Mouse (Mus musculus) neural tube, embryonic 13.5 days (tissue): ENCODE results near the gene Stil. TPM values are rescaled to one million over a fixed set of nuclear protein-coding genes. Genes with fewer than 3 reads are reported as not detected.
A peak's percentile ranks its signal among the peaks of the same experiment; 100 is the strongest.

Experiments used
- ATAC-seq: fragments of 200-750 bp; cut with Nextera tagmentation; 2 replicates; pipeline ENCODE4 v1.8.0; 2017; ENCODE audit warnings: low read depth, mild to moderate bottlenecking, moderate TSS enrichment, moderate library complexity
- H3K27ac ChIP-seq: fragments of 300-500 bp; sonication (generic); replicated peaks from 2 replicates; pipeline ENCODE4 v1.5.1; 2015; ENCODE audit warnings: moderate library complexity, mild to moderate bottlenecking, inconsistent platforms
- H3K27me3 ChIP-seq: fragments of 300-500 bp; sonication (generic); 2 replicates; pipeline ENCODE4 v1.6.1; 2015; ENCODE audit warnings: mild to moderate bottlenecking, inconsistent platforms
- H3K36me3 ChIP-seq: fragments of 300-500 bp; sonication (generic); 2 replicates; pipeline ENCODE4 v1.6.1; 2015; ENCODE audit warnings: mild to moderate bottlenecking, inconsistent platforms
- H3K4me1 ChIP-seq: fragments of 300-500 bp; sonication (generic); replicated peaks from 2 replicates; pipeline ENCODE4 v1.6.1; 2015; ENCODE audit warnings: inconsistent platforms
- H3K4me2 ChIP-seq: fragments of 300-500 bp; sonication (generic); 2 replicates; pipeline ENCODE4 v1.6.1; 2015; ENCODE audit warnings: inconsistent platforms, mild to moderate bottlenecking, moderate library complexity
- H3K4me3 ChIP-seq: fragments of 300-500 bp; sonication (generic); 2 replicates; pipeline ENCODE4 v1.5.1; 2015; ENCODE audit warnings: mild to moderate bottlenecking, inconsistent platforms
- H3K9ac ChIP-seq: fragments of 300-500 bp; sonication (generic); 2 replicates; pipeline ENCODE4 v1.6.1; 2015; ENCODE audit warnings: moderate library complexity, mild to moderate bottlenecking, inconsistent platforms
- H3K9me3 ChIP-seq: fragments of 300-500 bp; sonication (generic); 2 replicates; pipeline ENCODE4 v1.6.1; 2016; ENCODE audit warnings: inconsistent platforms
- WGBS: fragments of 180-500 bp; shearing (Covaris S2); methylation state at CpG from one replicate; pipeline ENCODE4 v1.1.7; 2015; 5-methylcytosine and 5-hydroxymethylcytosine counted together
- polyA plus RNA-seq: library from polyadenylated mRNA; unstranded; fragments of >200 nt; fragmentation: Nextera tagmentation; extraction: Ambion mirVana; gene quantifications from 2 replicates; pipeline ENCODE4 v1.2.1, GENCODE M21; 2015

Stil gene
- polyA plus RNA-seq, 1 experiment from 2014 or later: 1.9 TPM

GRCm38 (mm10) chr4:115051245-115051644, 51.3 kb downstream of the Stil start:
- no peak overlapping the region for H3K27ac ChIP-seq
- peaks cover 7% of the 10 kb centered on the region for H3K4me1 ChIP-seq
- no peaks in the 10 kb centered on the region for H3K9me3 ChIP-seq
- H3K27me3 ChIP-seq: peaks cover 90% of the 10 kb centered on the region
- H3K4me3 ChIP-seq: no peak overlapping the region
- H3K4me2 ChIP-seq: no peak overlapping the region
- ATAC-seq: no peak
- 70% methylated on average over 5 of the region's 5 CpGs for WGBS
- no peaks in the 10 kb centered on the region for H3K36me3 ChIP-seq
- H3K9ac ChIP-seq: no peak overlapping the region

GRCm38 (mm10) chr4:115052343-115053005, 52.5 kb downstream of the Stil start:
- Histone ChIP-seq H3K4me3 (peak overlapping the region; percentile 22), H3K9ac (no peak overlapping the region), H3K36me3 (no peaks in the 10 kb centered on the region), H3K27ac (no peak overlapping the region), H3K4me1 (peaks cover 19% of the 10 kb centered on the region), H3K9me3 (no peaks in the 10 kb centered on the region), H3K4me2 (peak overlapping the region; percentile 40), H3K27me3 (peaks cover 97% of the 10 kb centered on the region)
- WGBS: under 1% methylated on average over 36 of the region's 36 CpGs
- ATAC-seq: 0 out of 2 replicates have a peak, but pooled peaks have one; percentile 36

- Histone ChIP-seq H3K4me3 (no peak overlapping the region), H3K9me3 (no peaks in the 10 kb centered on the region), H3K4me2 (no peak overlapping the region), H3K9ac (no peak overlapping the region), H3K4me1 (peaks cover 22% of the 10 kb centered on the region), H3K36me3 (no peaks in the 10 kb centered on the region), H3K27me3 (peaks cover 98% of the 10 kb centered on the region), H3K27ac (no peak overlapping the region)
- 8% methylated on average over 2 of the region's 2 CpGs for WGBS
- ATAC-seq: no peak
These were observed 55.1 kb downstream of the Stil start for GRCm38 (mm10) chr4:115055044-115055443.

GRCm38 (mm10) chr4:115055691-115056090, 55.7 kb downstream of the Stil start:
- no peak for ATAC-seq
- H3K27me3 ChIP-seq: peaks cover 98% of the 10 kb centered on the region
- H3K4me3 ChIP-seq: no peak overlapping the region
- WGBS: 15% methylated on average over 3 of the region's 3 CpGs
- H3K9ac ChIP-seq: no peak overlapping the region
- no peaks in the 10 kb centered on the region for H3K9me3 ChIP-seq
- 0 out of 2 replicates have a peak overlapping the region, but pooled peaks have one; percentile 65 for H3K27ac ChIP-seq
- peaks cover 22% of the 10 kb centered on the region for H3K4me1 ChIP-seq
- H3K36me3 ChIP-seq: no peaks in the 10 kb centered on the region
- peak overlapping the region; percentile 47 for H3K4me2 ChIP-seq

GRCm38 (mm10) chr4:115056371-115056920, 56.5 kb downstream of the Stil start, which contains the start of gene Tal1:
Gene Tal1, plus strand, starts transcription at chr4:115056426.
- H3K36me3 ChIP-seq: no peaks in the 10 kb centered on the region
- peaks cover 22% of the 10 kb centered on the region for H3K4me1 ChIP-seq
- peak within 1 kb of the TSS; percentile 47 for H3K4me2 ChIP-seq
- H3K4me3 ChIP-seq: peak within 1 kb of the TSS; percentile 30
- peak within 1 kb of the TSS; percentile 65 for H3K27ac ChIP-seq
- H3K9me3 ChIP-seq: no peaks in the 10 kb centered on the region
- H3K27me3 ChIP-seq: peaks cover 98% of the 10 kb centered on the region
- under 1% methylated on average over 60 of the region's 60 CpGs for WGBS
- H3K9ac ChIP-seq: peak within 1 kb of the TSS; percentile 49
- peak; percentile 41 for ATAC-seq

GRCm38 (mm10) chr4:115056921-115057673, 57.1 kb downstream of the Stil start:
- H3K4me3 ChIP-seq: peak overlapping the region; percentile 30
- peaks cover 22% of the 10 kb centered on the region for H3K4me1 ChIP-seq
- no peaks in the 10 kb centered on the region for H3K9me3 ChIP-seq
- peak overlapping the region; percentile 47 for H3K4me2 ChIP-seq
- WGBS: under 1% methylated on average over 48 of the region's 48 CpGs
- peak overlapping the region; percentile 49 for H3K9ac ChIP-seq
- peaks cover 98% of the 10 kb centered on the region for H3K27me3 ChIP-seq
- peak overlapping the region; percentile 65 for H3K27ac ChIP-seq
- ATAC-seq: peak; percentile 52
- H3K36me3 ChIP-seq: no peaks in the 10 kb centered on the region

GRCm38 (mm10) chr4:115057674-115058316, 57.8 kb downstream of the Stil start:
- no peak; the same call in 1 of the 2 replicates for ATAC-seq
- peaks cover 21% of the 10 kb centered on the region for H3K4me1 ChIP-seq
- peak overlapping the region; percentile 49 for H3K9ac ChIP-seq
- under 1% methylated on average over 33 of the region's 33 CpGs for WGBS
- H3K27ac ChIP-seq: peak overlapping the region; percentile 65
- H3K27me3 ChIP-seq: peaks cover 98% of the 10 kb centered on the region
- peak overlapping the region; percentile 30 for H3K4me3 ChIP-seq
- H3K36me3 ChIP-seq: no peaks in the 10 kb centered on the region
- H3K9me3 ChIP-seq: no peaks in the 10 kb centered on the region
- 0 out of 2 replicates have a peak overlapping the region, but pooled peaks have one; percentile 22 for H3K4me2 ChIP-seq

GRCm38 (mm10) chr4:115058317-115058761, 58.4 kb downstream of the Stil start:
- H3K27me3 ChIP-seq: peaks cover 98% of the 10 kb centered on the region
- 0 out of 2 replicates have a peak overlapping the region, but pooled peaks have one; percentile 49 for H3K9ac ChIP-seq
- H3K36me3 ChIP-seq: no peaks in the 10 kb centered on the region
- H3K9me3 ChIP-seq: no peaks in the 10 kb centered on the region
- H3K4me1 ChIP-seq: peaks cover 25% of the 10 kb centered on the region
- 0 out of 2 replicates have a peak overlapping the region, but pooled peaks have one; percentile 65 for H3K27ac ChIP-seq
- under 1% methylated on average over 20 of the region's 20 CpGs for WGBS
- peak overlapping the region; percentile 30 for H3K4me3 ChIP-seq
- ATAC-seq: no peak
- H3K4me2 ChIP-seq: peak overlapping the region; percentile 22

- no peaks in the 10 kb centered on the region for H3K36me3 ChIP-seq
- no peaks in the 10 kb centered on the region for H3K9me3 ChIP-seq
- peak overlapping the region; percentile 30 for H3K4me3 ChIP-seq
- H3K4me2 ChIP-seq: peak overlapping the region; percentile 22
- peaks cover 32% of the 10 kb centered on the region for H3K4me1 ChIP-seq
- ATAC-seq: no peak
- H3K27ac ChIP-seq: 0 out of 2 replicates have a peak overlapping the region, but pooled peaks have one; percentile 47
- H3K9ac ChIP-seq: no peak overlapping the region; the same call in 1 of the 2 replicates
- WGBS: under 1% methylated on average over 23 of the region's 23 CpGs
- peaks cover 98% of the 10 kb centered on the region for H3K27me3 ChIP-seq
These were observed 59.1 kb downstream of the Stil start for GRCm38 (mm10) chr4:115058871-115059590.

GRCm38 (mm10) chr4:115059871-115060270, 59.9 kb downstream of the Stil start:
- WGBS: 4% methylated on average over 12 of the region's 12 CpGs
- H3K9ac ChIP-seq: no peak overlapping the region
- H3K27ac ChIP-seq: no peak overlapping the region

GRCm38 (mm10) chr4:115060753-115061152, 60.8 kb downstream of the Stil start:
- no peak overlapping the region for H3K9ac ChIP-seq
- H3K4me1 ChIP-seq: peaks cover 32% of the 10 kb centered on the region
- H3K4me2 ChIP-seq: peak overlapping the region; percentile 1
- no peaks in the 10 kb centered on the region for H3K9me3 ChIP-seq
- H3K27ac ChIP-seq: no peak overlapping the region
- no peak for ATAC-seq
- 8% methylated on average over 3 of the region's 3 CpGs for WGBS
- H3K27me3 ChIP-seq: peaks cover 98% of the 10 kb centered on the region
- no peaks in the 10 kb centered on the region for H3K36me3 ChIP-seq
- H3K4me3 ChIP-seq: peak overlapping the region; percentile 23; the same call in 1 of the 2 replicates

More at GRCm38 (mm10) chr4:115059871-115060270, 59.9 kb downstream of the Stil start:
- Histone ChIP-seq H3K9me3 (no peaks in the 10 kb centered on the region), H3K27me3 (peaks cover 98% of the 10 kb centered on the region), H3K4me3 (peak overlapping the region; percentile 23), H3K4me1 (peaks cover 32% of the 10 kb centered on the region), H3K36me3 (no peaks in the 10 kb centered on the region), H3K4me2 (peak overlapping the region; percentile 1; the same call in 1 of the 2 replicates)
- ATAC-seq: no peak
